Mouse (Mus musculus) C2C12 (cell line): ENCODE measurements around the gene Defa32. TPM values are rescaled to one million over a fixed set of nuclear protein-coding genes. Genes with fewer than 3 reads are reported as not detected.
"Not testable (repeated sequence)": the region's sequence is repeated elsewhere in the genome, so short reads cannot be mapped to it uniquely, and the experiment has no call there.

Source experiments
- H3K27me3 ChIP-seq: one replicate; pipeline ENCODE4 v1.6.1; 2011; ENCODE audit not compliant: control insufficient read depth, insufficient read depth, insufficient read length
- H3K36me3 ChIP-seq: one replicate; pipeline ENCODE4 v1.6.1; 2011; ENCODE audit not compliant: control insufficient read depth, insufficient read depth
- H3K4me3 ChIP-seq: one replicate; pipeline ENCODE4 v1.5.1; 2011; ENCODE audit warnings: mild to moderate bottlenecking, control low read depth; ENCODE audit not compliant: poor library complexity, insufficient read depth, severe bottlenecking
- H3K79me2 ChIP-seq: one replicate; pipeline ENCODE4 v1.6.1; 2011; ENCODE audit not compliant: control insufficient read depth, insufficient read depth
- H3K79me3 ChIP-seq: one replicate; pipeline ENCODE4 v1.6.1; 2011; ENCODE audit warnings: low read depth, control low read depth
- H3ac ChIP-seq: one replicate; pipeline ENCODE3; 2011; ENCODE audit warnings: low read depth; ENCODE audit not compliant: control insufficient read depth, insufficient read length
- long read RNA-seq, 2 experiments: library from polyadenylated mRNA; unstranded; transcript quantifications; one replicate each; pipeline ENCODE4 v2.0.0; 2019 to 2020
- polyA plus RNA-seq: library from polyadenylated mRNA; unstranded; fragments of >200 nt; fragmentation: generic; extraction: Trizol; gene quantifications from one replicate; pipeline ENCODE4 v1.2.1, GENCODE M21; 2012; ENCODE audit warnings: missing spikeins

Gene Defa32
- polyA plus RNA-seq, result not detected
- long read RNA-seq, experiment 1, result 0 reads
- long read RNA-seq, experiment 2, result 0 reads

- H3K79me2 ChIP-seq, H3K27me3 ChIP-seq, H3K4me3 ChIP-seq, H3ac ChIP-seq, H3K36me3 ChIP-seq, H3K79me3 ChIP-seq: not testable (repeated sequence)
These were observed at the start of gene Defa32 for GRCm38 (mm10) chr8:21528732-21529131. Gene Defa32 (plus strand): TSS chr8:21529032.

GRCm38 (mm10) chr8:21508958-21509357 is 19.9 kb upstream of the Defa32 start, which contains the start of gene Defa20:
Gene Defa20 (plus strand): TSS chr8:21509258.
- not testable (repeated sequence) for H3K79me3 ChIP-seq, H3K27me3 ChIP-seq, H3K36me3 ChIP-seq, H3K79me2 ChIP-seq, H3K4me3 ChIP-seq, H3ac ChIP-seq

- not testable (repeated sequence) for H3K4me3 ChIP-seq
These were observed 36.3 kb downstream of the Defa32 start, which contains the start of gene Defa37 for GRCm38 (mm10) chr8:21565086-21565485. Gene Defa37 (plus strand): TSS chr8:21565386.

More at GRCm38 (mm10) chr8:21565086-21565485, 36.3 kb downstream of the Defa32 start, which contains the start of gene Defa37:
- H3ac ChIP-seq, H3K79me2 ChIP-seq, H3K79me3 ChIP-seq, H3K36me3 ChIP-seq, H3K27me3 ChIP-seq: not testable (repeated sequence)

Other genes starting within 250 kb of the Defa32 start
- not detected for gene Defa27, start 213.5 kb upstream of the Defa32 start, polyA plus RNA-seq
- not detected for gene Defa29, start 202.0 kb upstream of the Defa32 start, polyA plus RNA-seq
- not detected for gene Defa2, start 150.5 kb upstream of the Defa32 start, polyA plus RNA-seq
- gene Defa33, start 137.2 kb upstream of the Defa32 start, polyA plus RNA-seq, result not detected
- not detected for gene Defa36, start 101.6 kb upstream of the Defa32 start, polyA plus RNA-seq
- gene Gm7849, start 72.5 kb upstream of the Defa32 start, polyA plus RNA-seq, result not detected
- gene Defa20, start 19.8 kb upstream of the Defa32 start, polyA plus RNA-seq, result not detected
- not detected for gene Defa37, start 36.4 kb downstream of the Defa32 start, polyA plus RNA-seq
- gene Defa28, start 54.0 kb downstream of the Defa32 start, polyA plus RNA-seq, result not detected
- gene Gm7861, start 65.5 kb downstream of the Defa32 start, polyA plus RNA-seq, result not detected
- not detected for gene Defa26, start 89.2 kb downstream of the Defa32 start, polyA plus RNA-seq
- not detected for gene Defa17, start 126.7 kb downstream of the Defa32 start, polyA plus RNA-seq
- gene Defa34, start 136.8 kb downstream of the Defa32 start, polyA plus RNA-seq, result not detected
- not detected for gene AY761184, start 174.6 kb downstream of the Defa32 start, polyA plus RNA-seq
- not detected for gene Defa24, start 205.5 kb downstream of the Defa32 start, polyA plus RNA-seq